Mouse (Mus musculus): ENCODE measurements around the gene Rasgef1a.
A peak's percentile ranks its signal among the peaks of the same experiment; 100 is the strongest.

Rasgef1a gene

DNA sequence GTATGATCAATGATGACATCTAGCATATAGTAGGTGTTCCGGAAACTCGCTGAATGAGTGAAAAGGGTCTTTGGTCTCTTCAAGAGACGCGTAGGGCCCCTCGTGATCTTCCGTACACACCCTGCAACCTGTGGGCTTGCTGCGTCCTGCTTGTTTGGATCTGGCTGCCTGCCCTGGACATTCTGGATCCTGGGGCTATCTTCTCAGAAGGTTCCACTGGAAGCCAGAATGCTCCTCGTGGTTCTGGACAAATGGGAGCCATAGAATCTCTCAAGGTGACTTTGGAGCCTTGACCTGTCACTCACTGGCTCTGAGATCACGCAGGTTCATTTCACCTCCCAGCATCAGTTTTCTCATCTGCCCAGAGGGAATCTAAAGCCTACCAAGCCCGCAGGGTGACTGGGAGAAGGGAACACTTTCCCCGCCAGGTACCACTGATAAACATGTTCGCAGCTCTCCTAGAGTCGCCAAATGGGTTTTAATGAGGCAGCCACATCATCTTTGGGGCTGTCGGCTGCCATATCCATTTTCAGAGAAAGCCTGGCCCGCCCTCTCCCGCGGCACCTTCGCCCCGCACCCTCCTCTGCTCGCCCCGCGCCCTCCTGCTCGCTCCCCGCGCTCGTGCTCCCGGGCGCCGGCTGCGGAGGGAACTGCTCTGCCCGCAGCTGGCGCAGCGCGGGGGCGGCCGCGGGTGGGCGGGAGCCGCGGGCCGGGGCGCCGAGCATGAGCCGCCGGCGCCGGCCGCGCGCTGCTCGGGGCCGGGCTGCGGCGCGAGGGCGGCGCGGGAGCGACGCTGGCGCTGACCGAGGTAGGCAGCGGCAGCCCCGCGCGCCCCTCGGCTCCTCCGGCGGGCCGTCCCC is at the start of gene Rasgef1a:
Gene Rasgef1a (plus strand): TSS at position 683 of the 860 bp plus-strand sequence.
- DNase-seq (ENCODE audit: low spot score in 2 of 2), result no peak

GRCm38 (mm10) chr6:117963201-117963600 is 48.0 kb upstream of the Rasgef1a start:
- DNase-seq (ENCODE audit: low spot score in 2 of 2), result no peak

GRCm38 (mm10) chr6:117966729-117967128 is 44.5 kb upstream of the Rasgef1a start:
- no peak for DNase-seq (ENCODE audit: low spot score in 2 of 2)

DNA sequence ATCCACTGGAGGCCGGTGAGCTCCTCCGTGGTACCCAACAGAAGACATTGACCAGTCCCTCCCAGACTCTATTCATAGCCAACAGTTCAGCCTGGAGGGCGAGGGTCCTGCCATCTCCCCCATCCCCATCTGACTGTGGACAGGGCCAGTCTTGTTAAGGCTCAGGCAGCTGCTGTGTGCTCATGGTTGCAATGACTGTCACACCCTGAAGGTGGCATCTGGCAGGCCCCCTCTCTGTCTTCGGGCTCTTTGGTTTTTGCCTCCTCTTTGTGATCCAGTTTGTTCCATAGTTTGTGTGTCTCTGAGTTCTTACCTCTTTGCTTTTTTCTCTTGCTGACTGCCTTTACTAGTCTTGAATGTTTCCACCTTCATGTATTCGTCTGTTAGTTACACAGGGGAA is 24.1 kb upstream of the Rasgef1a start:
- no peak for DNase-seq (ENCODE audit: low spot score in 2 of 2)

- no peak for DNase-seq (ENCODE audit: low spot score in 2 of 2)
Observed at GRCm38 (mm10) chr6:117989209-117989608, 22.0 kb upstream of the Rasgef1a start.

GRCm38 (mm10) chr6:117990649-117991048 is 20.6 kb upstream of the Rasgef1a start:
- no peak for DNase-seq (ENCODE audit: low spot score in 2 of 2)

GRCm38 (mm10) chr6:117991297-117991696 is 19.9 kb upstream of the Rasgef1a start:
- DNase-seq (ENCODE audit: low spot score in 2 of 2), result peak; percentile 8 to 28

DNA sequence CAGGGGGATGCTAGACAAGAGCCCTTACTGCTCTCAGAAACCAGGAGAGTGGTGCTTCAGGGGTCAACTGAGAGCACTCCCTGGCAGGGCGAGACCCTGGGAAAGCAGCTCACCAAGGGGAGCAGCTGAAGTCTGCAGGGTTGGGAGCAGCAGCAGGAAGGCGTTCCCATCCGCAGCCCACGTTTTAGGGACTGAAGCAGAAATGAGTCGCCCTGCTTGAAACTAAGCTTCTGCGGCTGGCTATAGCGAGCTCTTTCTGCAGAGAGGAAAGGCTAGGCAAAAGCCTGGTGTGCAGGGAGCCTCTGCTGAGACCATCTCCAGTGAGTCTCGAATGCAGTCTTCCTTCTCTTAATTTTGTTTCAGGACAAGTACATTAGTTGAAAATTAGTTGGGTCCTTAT is 19.3 kb upstream of the Rasgef1a start:
- DNase-seq (ENCODE audit: low spot score in 2 of 2), result no peak

DNA sequence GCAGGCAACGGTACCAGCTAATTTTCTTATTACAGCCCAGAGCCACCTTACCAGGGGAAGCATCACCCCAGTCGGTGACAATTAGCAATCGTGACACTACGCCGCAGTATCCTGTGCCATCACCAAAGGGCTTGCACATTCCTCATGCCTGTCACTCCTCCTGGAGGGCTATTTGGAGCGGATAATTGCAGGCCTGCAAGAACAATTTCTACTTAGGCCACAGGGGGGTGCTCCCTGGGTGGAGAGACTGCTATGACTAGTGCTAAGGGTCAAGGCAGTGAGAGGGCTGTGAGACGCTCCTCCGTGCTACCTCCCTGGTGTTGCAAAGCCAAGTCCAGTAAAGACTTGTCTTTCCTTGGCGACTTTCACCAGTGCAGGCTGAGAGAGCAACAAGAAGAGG is 16.1 kb upstream of the Rasgef1a start:
- DNase-seq (ENCODE audit: low spot score in 2 of 2), result no peak

GRCm38 (mm10) chr6:118001272-118001671 is 10.0 kb upstream of the Rasgef1a start:
- no peak for DNase-seq (ENCODE audit: low spot score in 2 of 2)

GRCm38 (mm10) chr6:118007302-118007701 is 3.9 kb upstream of the Rasgef1a start:
- DNase-seq (ENCODE audit: low spot score in 2 of 2), result no peak

DNA sequence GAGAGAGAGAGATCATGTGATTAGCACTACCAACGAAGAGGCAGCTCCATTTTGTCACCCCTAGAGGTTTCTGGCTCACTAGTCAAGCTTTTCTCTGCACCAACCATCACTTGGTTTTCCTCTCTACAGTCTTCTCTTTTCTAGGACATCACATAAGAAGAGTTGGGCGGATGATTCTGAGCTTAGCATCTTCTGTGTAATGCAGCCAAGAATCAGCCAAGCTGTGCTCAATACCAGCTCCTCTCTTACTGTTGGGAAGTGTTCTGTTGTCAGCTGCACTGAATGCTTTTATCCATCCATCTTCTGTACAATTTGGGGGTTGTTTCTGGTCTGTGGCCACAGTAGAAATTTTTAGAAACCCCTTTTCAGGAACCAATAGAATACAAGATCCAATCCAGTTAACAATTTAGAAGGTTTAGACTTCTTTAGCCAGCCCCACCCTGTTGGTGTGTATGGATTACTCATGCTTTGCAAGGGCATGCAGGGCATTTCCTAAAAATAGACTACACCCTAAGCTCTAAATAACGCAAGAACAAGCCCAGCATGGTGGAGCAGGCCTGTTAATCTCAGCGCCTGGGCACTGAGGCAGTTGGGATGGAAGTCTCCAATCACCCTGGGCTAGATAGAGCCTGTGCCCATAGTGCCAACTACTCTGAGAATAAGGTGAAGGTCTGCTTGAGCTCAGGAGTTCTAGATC is 3.2 kb upstream of the Rasgef1a start:
- no peak for DNase-seq (ENCODE audit: low spot score in 2 of 2)

DNA sequence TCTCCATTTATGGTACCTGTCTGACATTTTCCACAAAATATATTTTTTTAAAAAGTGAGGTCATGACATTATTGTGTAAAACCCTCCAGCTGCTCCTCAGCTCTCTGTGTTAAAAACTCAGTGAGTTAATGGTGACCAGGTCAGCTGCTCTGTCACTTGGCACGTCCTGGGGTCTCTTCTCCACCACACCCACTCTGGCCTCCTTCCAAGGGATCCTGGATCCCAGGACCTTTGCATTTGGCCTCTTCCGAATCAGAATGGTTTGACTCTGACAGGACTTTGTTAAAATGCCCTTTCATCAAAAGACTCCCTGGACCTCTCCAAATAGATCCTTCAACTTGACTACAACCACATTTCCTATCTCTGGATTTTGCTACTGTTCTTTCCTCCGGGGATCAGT is 982 bp upstream of the Rasgef1a start:
- DNase-seq (ENCODE audit: low spot score in 2 of 2), result no peak

- DNase-seq (ENCODE audit: low spot score in 2 of 2), result no peak
Observed at GRCm38 (mm10) chr6:118011616-118012316, 528 bp downstream of the Rasgef1a start.

- no peak for DNase-seq (ENCODE audit: low spot score in 2 of 2)
Observed at GRCm38 (mm10) chr6:118012317-118012700, 1.1 kb downstream of the Rasgef1a start.

DNA sequence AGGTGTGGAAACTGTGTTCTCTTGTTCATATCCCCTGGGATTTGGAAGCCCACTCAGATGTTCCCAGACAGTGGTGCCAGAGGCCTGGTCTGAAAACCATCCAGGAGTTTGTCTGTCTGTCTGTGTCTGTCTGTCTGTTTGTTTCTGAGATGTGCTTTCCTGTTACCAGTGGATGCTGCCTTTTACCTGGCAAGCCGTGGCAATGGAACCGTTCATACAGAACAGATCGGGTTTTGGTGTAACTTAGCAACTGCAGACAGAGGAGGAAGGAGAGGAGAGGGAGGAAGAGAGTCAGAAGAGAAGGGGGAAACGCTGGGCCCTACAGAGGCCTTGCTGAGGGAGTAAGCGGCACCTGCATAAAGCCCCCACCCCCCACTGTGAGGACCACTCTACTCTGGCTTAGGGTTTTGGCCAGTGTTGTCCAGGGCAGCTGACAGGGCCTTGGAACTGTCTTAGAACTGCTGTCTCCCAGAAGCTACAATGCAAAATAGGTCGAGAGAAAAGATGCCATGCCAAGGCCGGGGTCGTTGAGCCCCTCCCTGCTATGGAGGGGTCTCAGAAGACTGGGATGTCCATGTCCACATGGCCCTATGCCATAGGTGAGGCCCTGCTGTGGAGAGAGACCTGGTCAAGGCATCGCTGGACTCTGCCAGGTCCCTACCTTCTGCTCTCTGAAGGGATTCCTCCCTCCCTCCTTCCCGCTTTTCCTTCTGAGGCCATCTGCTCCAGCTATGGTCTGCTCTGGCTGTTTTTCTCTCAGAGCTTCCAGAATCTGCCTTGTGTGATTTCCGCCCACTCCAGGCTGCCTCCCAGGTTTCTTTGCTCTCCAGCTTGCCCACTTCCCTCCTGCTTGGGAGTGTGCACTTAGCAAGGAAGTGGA is 2.0 kb downstream of the Rasgef1a start:
- no peak for DNase-seq (ENCODE audit: low spot score in 2 of 2)

- no peak for DNase-seq (ENCODE audit: low spot score in 2 of 2)
Observed at GRCm38 (mm10) chr6:118014881-118015280, 3.6 kb downstream of the Rasgef1a start.

DNA sequence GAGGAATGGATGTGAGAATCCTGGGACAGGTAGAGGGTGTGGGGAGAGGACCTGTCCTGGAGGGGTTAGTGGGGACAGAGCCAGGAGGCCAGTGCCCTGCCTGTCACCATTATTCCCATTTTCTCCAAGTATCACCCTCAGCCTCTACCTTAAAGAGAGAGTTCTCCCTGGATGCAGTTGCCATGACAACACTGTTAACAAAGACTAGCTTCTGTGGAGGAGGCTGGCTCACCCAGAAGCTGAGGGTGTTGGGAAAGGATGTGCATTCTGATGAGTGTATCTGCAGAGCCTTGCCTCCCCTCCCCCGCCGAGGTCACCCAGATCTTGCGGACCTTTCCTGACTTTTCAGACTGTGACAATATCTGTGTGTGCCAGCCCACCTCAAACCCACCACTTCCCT is 4.7 kb downstream of the Rasgef1a start:
- DNase-seq (ENCODE audit: low spot score in 2 of 2), result no peak

DNA sequence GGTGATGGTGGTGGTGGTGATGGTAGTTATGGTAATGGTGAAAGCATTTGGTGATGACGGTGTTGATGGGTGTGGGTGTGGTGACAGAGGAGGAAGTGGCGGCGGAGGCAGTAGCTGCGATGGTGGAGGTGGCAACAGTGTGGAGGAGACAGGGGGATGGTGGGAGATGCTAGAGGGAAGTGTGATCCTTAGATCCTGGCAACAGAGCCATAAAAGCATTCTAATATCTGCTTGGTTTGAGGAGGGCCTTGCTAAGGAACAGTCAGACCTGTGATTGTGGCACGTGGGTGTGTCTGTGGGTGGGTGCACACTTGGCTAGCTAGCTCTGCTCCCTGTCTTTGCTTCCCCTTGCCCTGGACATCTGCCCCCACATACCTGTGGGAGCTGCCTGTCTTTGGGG is 7.4 kb downstream of the Rasgef1a start:
- DNase-seq (ENCODE audit: low spot score in 2 of 2), result no peak

DNA sequence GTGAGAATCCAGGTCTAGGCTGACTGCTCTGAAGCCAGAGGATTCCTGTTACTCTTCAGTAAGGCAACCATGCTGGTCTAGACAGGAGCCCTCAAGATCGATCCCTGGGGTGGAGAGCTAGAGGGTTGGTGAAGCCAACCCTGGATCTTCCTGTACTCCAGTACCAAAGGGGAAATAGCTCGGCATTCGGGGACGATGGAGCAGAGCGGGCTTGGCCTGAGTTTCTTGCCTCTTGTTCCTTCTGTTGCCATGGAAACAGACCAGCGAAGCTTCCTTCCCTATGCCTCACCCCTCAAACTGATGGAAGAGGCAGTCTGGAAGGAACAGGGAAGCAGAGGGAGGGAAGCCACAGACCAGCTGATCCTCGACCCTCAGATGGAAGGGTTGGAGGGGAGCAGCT is 8.3 kb downstream of the Rasgef1a start:
- DNase-seq (ENCODE audit: low spot score in 2 of 2), result no peak

DNA sequence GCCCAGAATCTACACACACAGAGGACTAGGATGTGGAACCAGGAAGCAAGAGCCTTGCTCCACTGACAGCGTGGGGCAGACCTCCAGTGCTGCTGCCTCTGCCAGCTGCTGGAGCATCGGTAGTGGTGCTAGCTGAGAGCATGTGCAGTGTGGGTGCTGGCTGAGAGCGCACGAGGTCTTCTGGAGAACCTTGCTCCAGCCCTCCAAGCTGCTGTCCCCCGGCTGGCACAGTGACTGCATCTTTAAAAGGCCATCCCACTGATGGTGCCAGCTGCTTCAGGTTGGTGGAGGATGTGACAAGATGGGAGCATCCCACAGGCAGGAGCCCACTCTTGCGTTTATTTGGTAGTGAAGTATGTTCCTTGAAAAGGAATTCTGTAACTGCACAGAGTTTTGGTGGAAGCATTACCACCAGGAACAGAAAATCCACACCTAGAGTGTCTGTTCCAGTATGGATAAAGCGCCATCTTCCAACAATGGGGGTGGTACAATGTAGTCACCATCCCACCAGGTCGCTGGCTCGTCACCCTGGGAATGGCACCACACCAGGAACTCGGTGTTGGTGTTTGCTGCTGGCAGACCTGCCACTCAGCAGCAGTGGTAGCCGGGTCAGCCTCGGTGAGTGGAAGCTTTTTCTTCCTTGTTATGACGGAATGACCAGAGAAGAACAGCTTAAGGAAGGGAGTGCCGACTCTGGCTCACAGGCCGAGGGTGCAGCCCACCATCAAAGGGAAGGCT is 11.8 kb downstream of the Rasgef1a start:
- no peak for DNase-seq (ENCODE audit: low spot score in 2 of 2)
